Mouse (Mus musculus) B cell, adult 2 months (primary cell): Measurements from ENCODE around the gene Chil4.

Source experiments
- DNase-seq, 2 experiments: peaks; one replicate each; pipeline ENCODE4 v3.0.0; 2022

Chil4 gene

GRCm38 (mm10) chr3:106167464-106167863 lies 51.8 kb downstream of the Chil4 start, which contains the start of gene Chil3:
Chil3 (minus strand) TSS chr3:106167564.
- no peak for DNase-seq

GRCm38 (mm10) chr3:106154413-106154812 lies 64.9 kb downstream of the Chil4 start:
- no peak for DNase-seq
